Mouse (Mus musculus) forebrain, embryonic 16.5 days (tissue): Measurements from ENCODE around the gene B3galt2. TPM values are rescaled to one million over a fixed set of nuclear protein-coding genes. Genes with fewer than 3 reads are reported as not detected.
"Not testable (repeated sequence)": the region's sequence is repeated elsewhere in the genome, so short reads cannot be mapped to it uniquely, and the experiment has no call there.

Experiments used
- ATAC-seq: fragments of 200-750 bp; cut with Nextera tagmentation; 2 replicates; pipeline ENCODE4 v1.8.0; 2017; ENCODE audit warnings: mild to moderate bottlenecking, moderate library complexity
- H3K27ac ChIP-seq: fragments of 300-500 bp; sonication (generic); 2 replicates; pipeline ENCODE4 v1.5.1; 2014; ENCODE audit warnings: low read length, control low read depth
- H3K27me3 ChIP-seq: fragments of 300-500 bp; sonication (generic); replicated peaks from 2 replicates; pipeline ENCODE4 v1.6.1; 2014; ENCODE audit warnings: low read length; ENCODE audit not compliant: control insufficient read depth, insufficient read depth
- H3K36me3 ChIP-seq: fragments of 300-500 bp; sonication (generic); 2 replicates; pipeline ENCODE4 v1.6.1; 2014; ENCODE audit not compliant: control insufficient read depth, insufficient read depth
- H3K4me1 ChIP-seq: fragments of 300-500 bp; sonication (generic); replicated peaks from 2 replicates; pipeline ENCODE4 v1.6.1; 2014; ENCODE audit warnings: low read length; ENCODE audit not compliant: control insufficient read depth, insufficient read depth
- H3K4me2 ChIP-seq: fragments of 300-500 bp; sonication (generic); 2 replicates; pipeline ENCODE4 v1.6.1; 2014; ENCODE audit warnings: mild to moderate bottlenecking, low read length, control low read depth
- H3K4me3 ChIP-seq: fragments of 300-500 bp; sonication (generic); replicated peaks from 2 replicates; pipeline ENCODE4 v1.5.1; 2014; ENCODE audit warnings: mild to moderate bottlenecking, low read length, control low read depth
- H3K9ac ChIP-seq: fragments of 300-500 bp; sonication (generic); replicated peaks from 2 replicates; pipeline ENCODE4 v1.6.1; 2014; ENCODE audit warnings: low read depth, low read length, control low read depth
- H3K9me3 ChIP-seq: fragments of 300-500 bp; sonication (generic); 2 replicates; pipeline ENCODE4 v1.6.1; 2016; ENCODE audit warnings: low read length; ENCODE audit not compliant: control insufficient read depth
- WGBS: fragments of 180-500 bp; shearing (Covaris S2); extraction: QIAGEN DNeasy Blood & Tissue Kit; methylation state at CpG from one replicate; pipeline ENCODE4 v1.1.7; 2014; 5-methylcytosine and 5-hydroxymethylcytosine counted together
- polyA plus RNA-seq: library from polyadenylated mRNA; unstranded; fragments of >200 nt; fragmentation: Nextera tagmentation; extraction: Ambion mirVana; gene quantifications from 2 replicates; pipeline ENCODE4 v1.2.1, GENCODE M21; 2015

Gene B3galt2
- polyA plus RNA-seq, 1 experiment from 2014 or later = 11.1 TPM

GRCm38 (mm10) chr1:143632854-143633587, 7.4 kb upstream of the B3galt2 start:
- Histone ChIP-seq H3K27me3 (no peaks in the 10 kb centered on the region), H3K27ac (no peak overlapping the region), H3K4me3 (no peak overlapping the region), H3K36me3 (no peaks in the 10 kb centered on the region), H3K9me3 (no peaks in the 10 kb centered on the region), H3K4me1 (no peaks in the 10 kb centered on the region), H3K4me2 (no peak overlapping the region), H3K9ac (no peak overlapping the region)
- ATAC-seq = no peak
- WGBS = 86% methylated on average over 2 of the region's 2 CpGs

- H3K9ac ChIP-seq = no peak overlapping the region
- no peak overlapping the region for H3K27ac ChIP-seq
- WGBS = 87% methylated on average over 2 of the region's 2 CpGs
- peak; percentile 41 for ATAC-seq
- H3K4me1 ChIP-seq = peaks cover 8% of the 10 kb centered on the region
- H3K4me2 ChIP-seq = no peak overlapping the region
- no peaks in the 10 kb centered on the region for H3K27me3 ChIP-seq
- H3K9me3 ChIP-seq = no peaks in the 10 kb centered on the region
- peaks cover 6% of the 10 kb centered on the region for H3K36me3 ChIP-seq
- H3K4me3 ChIP-seq = peak overlapping the region; percentile 40
These were observed 3.8 kb downstream of the B3galt2 start for GRCm38 (mm10) chr1:143644221-143644620.

- H3K4me1 ChIP-seq = peaks cover 8% of the 10 kb centered on the region
- no peaks in the 10 kb centered on the region for H3K9me3 ChIP-seq
- peak overlapping the region; percentile 29 for H3K4me3 ChIP-seq
- H3K27me3 ChIP-seq = no peaks in the 10 kb centered on the region
- H3K4me2 ChIP-seq = peak overlapping the region; percentile 47
- H3K36me3 ChIP-seq = peaks cover 10% of the 10 kb centered on the region
- H3K9ac ChIP-seq = 0 out of 2 replicates have a peak overlapping the region, but pooled peaks have one; percentile 6
- 61% methylated on average over 4 of the region's 4 CpGs for WGBS
- H3K27ac ChIP-seq = no peak overlapping the region; the same call in 1 of the 2 replicates
- no peak for ATAC-seq
These were observed 4.9 kb downstream of the B3galt2 start for GRCm38 (mm10) chr1:143645386-143645785.

GRCm38 (mm10) chr1:143646219-143646618, 5.8 kb downstream of the B3galt2 start:
- ATAC-seq = no peak
- peaks cover 10% of the 10 kb centered on the region for H3K36me3 ChIP-seq
- peaks cover 8% of the 10 kb centered on the region for H3K4me1 ChIP-seq
- 0 out of 2 replicates have a peak overlapping the region, but pooled peaks have one; percentile 17 for H3K4me2 ChIP-seq
- H3K27me3 ChIP-seq = no peaks in the 10 kb centered on the region
- H3K4me3 ChIP-seq = no peak overlapping the region
- no peak overlapping the region for H3K9ac ChIP-seq
- no peak overlapping the region for H3K27ac ChIP-seq
- 83% methylated on average over 4 of the region's 4 CpGs for WGBS
- H3K9me3 ChIP-seq = no peaks in the 10 kb centered on the region

- Histone ChIP-seq H3K4me2 (no peak overlapping the region), H3K9ac (no peak overlapping the region), H3K27me3 (no peaks in the 10 kb centered on the region), H3K27ac (no peak overlapping the region), H3K36me3 (peaks cover 14% of the 10 kb centered on the region), H3K4me1 (peaks cover 8% of the 10 kb centered on the region), H3K9me3 (no peaks in the 10 kb centered on the region), H3K4me3 (no peak overlapping the region)
- no peak for ATAC-seq
- 100% methylated on average over 2 of the region's 2 CpGs for WGBS
These were observed 9.9 kb downstream of the B3galt2 start for GRCm38 (mm10) chr1:143650317-143650716.

GRCm38 (mm10) chr1:143653646-143654045, 13.2 kb downstream of the B3galt2 start:
- H3K27me3 ChIP-seq = no peaks in the 10 kb centered on the region
- WGBS = 94% methylated on average over 3 of the region's 3 CpGs

GRCm38 (mm10) chr1:143663197-143663596, 22.7 kb downstream of the B3galt2 start:
- Histone ChIP-seq H3K27me3 (no peaks in the 10 kb centered on the region), H3K27ac (no peak overlapping the region), H3K4me2 (no peak overlapping the region), H3K36me3 (peaks cover 3% of the 10 kb centered on the region), H3K4me3 (no peak overlapping the region), H3K9me3 (no peaks in the 10 kb centered on the region), H3K4me1 (no peaks in the 10 kb centered on the region), H3K9ac (no peak overlapping the region)
- WGBS = 93% methylated on average over 2 of the region's 2 CpGs
- ATAC-seq = no peak

More at GRCm38 (mm10) chr1:143653646-143654045, 13.2 kb downstream of the B3galt2 start:
- peaks cover 9% of the 10 kb centered on the region for H3K36me3 ChIP-seq
- H3K9me3 ChIP-seq = no peaks in the 10 kb centered on the region
- H3K4me1 ChIP-seq = no peaks in the 10 kb centered on the region
- no peak for ATAC-seq
- no peak overlapping the region for H3K9ac ChIP-seq
- no peak overlapping the region for H3K4me2 ChIP-seq
- H3K27ac ChIP-seq = no peak overlapping the region
- no peak overlapping the region for H3K4me3 ChIP-seq

GRCm38 (mm10) chr1:143664786-143665185, 24.3 kb downstream of the B3galt2 start:
- not testable (repeated sequence) for H3K9ac ChIP-seq, H3K4me2 ChIP-seq, H3K27me3 ChIP-seq, H3K36me3 ChIP-seq, ATAC-seq, H3K9me3 ChIP-seq, H3K4me3 ChIP-seq, H3K27ac ChIP-seq, H3K4me1 ChIP-seq
- WGBS = 93% methylated on average over 4 of the region's 4 CpGs

GRCm38 (mm10) chr1:143675734-143676361, 35.4 kb downstream of the B3galt2 start:
- Histone ChIP-seq H3K4me3 (no peak overlapping the region), H3K27ac (no peak overlapping the region), H3K4me1 (peaks cover 2% of the 10 kb centered on the region; the same call in 1 of the 2 replicates), H3K4me2 (no peak overlapping the region), H3K36me3 (peaks cover 8% of the 10 kb centered on the region), H3K27me3 (no peaks in the 10 kb centered on the region), H3K9me3 (no peaks in the 10 kb centered on the region), H3K9ac (no peak overlapping the region)
- peak; percentile 47; the same call in 1 of the 2 replicates for ATAC-seq
- 83% methylated on average over 4 of the region's 4 CpGs for WGBS
